Mouse (Mus musculus) hindbrain, embryonic 12.5 days (tissue): ENCODE measurements around the gene Hs3st3b1. TPM values are rescaled to one million over a fixed set of nuclear protein-coding genes. Genes with fewer than 3 reads are reported as not detected.

Experiments
- ATAC-seq: fragments of 200-750 bp; cut with Nextera tagmentation; 2 replicates; pipeline ENCODE4 v1.8.0; 2017; ENCODE audit warnings: moderate TSS enrichment; ENCODE audit not compliant: low FRiP score
- H3K27ac ChIP-seq: fragments of 300-500 bp; sonication (generic); 2 replicates; pipeline ENCODE4 v1.5.1; 2016; ENCODE audit warnings: mild to moderate bottlenecking
- H3K27me3 ChIP-seq: fragments of 300-500 bp; sonication (generic); 2 replicates; pipeline ENCODE4 v1.6.1; 2016; ENCODE audit warnings: mild to moderate bottlenecking
- H3K36me3 ChIP-seq: fragments of 300-500 bp; sonication (generic); 2 replicates; pipeline ENCODE4 v1.6.1; 2016; ENCODE audit warnings: mild to moderate bottlenecking
- H3K4me1 ChIP-seq: fragments of 300-500 bp; sonication (generic); 2 replicates; pipeline ENCODE4 v1.6.1; 2016
- H3K4me2 ChIP-seq: fragments of 300-500 bp; sonication (generic); replicated peaks from 2 replicates; pipeline ENCODE4 v1.6.1; 2016; ENCODE audit warnings: mild to moderate bottlenecking
- H3K4me3 ChIP-seq: fragments of 300-500 bp; sonication (generic); 2 replicates; pipeline ENCODE4 v1.5.1; 2016; ENCODE audit warnings: mild to moderate bottlenecking
- H3K9ac ChIP-seq: fragments of 300-500 bp; sonication (generic); 2 replicates; pipeline ENCODE4 v1.6.1; 2016; ENCODE audit warnings: mild to moderate bottlenecking, moderate library complexity
- H3K9me3 ChIP-seq: fragments of 300-500 bp; sonication (generic); replicated peaks from 2 replicates; pipeline ENCODE4 v1.6.1; 2016; ENCODE audit warnings: mild to moderate bottlenecking
- WGBS: fragments of 180-500 bp; shearing (Covaris S2); methylation state at CpG from one replicate; pipeline ENCODE4 v1.1.7; 2016; 5-methylcytosine and 5-hydroxymethylcytosine counted together
- polyA plus RNA-seq: library from polyadenylated mRNA; unstranded; fragments of >200 nt; fragmentation: Nextera tagmentation; extraction: Ambion mirVana; gene quantifications from 2 replicates; pipeline ENCODE4 v1.2.1, GENCODE M21; 2016

Gene Hs3st3b1
- polyA plus RNA-seq, 1 experiment from 2014 or later = 11.2 TPM

- peaks cover 49% of the 10 kb centered on the region for H3K4me1 ChIP-seq
- WGBS = under 1% methylated on average over 71 of the region's 80 CpGs
- H3K36me3 ChIP-seq = no peaks in the 10 kb centered on the region
- peak overlapping the region; percentile 67; the same call in 1 of the 2 replicates for H3K27ac ChIP-seq
- peak overlapping the region; percentile 87 for H3K4me2 ChIP-seq
- H3K4me3 ChIP-seq = peak overlapping the region; percentile 65
- H3K9me3 ChIP-seq = no peaks in the 10 kb centered on the region
- peak overlapping the region; percentile 80 for H3K9ac ChIP-seq
- H3K27me3 ChIP-seq = peaks cover 66% of the 10 kb centered on the region
- peak; percentile 11; the same call in 1 of the 2 replicates for ATAC-seq
Observed at GRCm38 (mm10) chr11:63921044-63921951, 792 bp downstream of the Hs3st3b1 start.

DNA sequence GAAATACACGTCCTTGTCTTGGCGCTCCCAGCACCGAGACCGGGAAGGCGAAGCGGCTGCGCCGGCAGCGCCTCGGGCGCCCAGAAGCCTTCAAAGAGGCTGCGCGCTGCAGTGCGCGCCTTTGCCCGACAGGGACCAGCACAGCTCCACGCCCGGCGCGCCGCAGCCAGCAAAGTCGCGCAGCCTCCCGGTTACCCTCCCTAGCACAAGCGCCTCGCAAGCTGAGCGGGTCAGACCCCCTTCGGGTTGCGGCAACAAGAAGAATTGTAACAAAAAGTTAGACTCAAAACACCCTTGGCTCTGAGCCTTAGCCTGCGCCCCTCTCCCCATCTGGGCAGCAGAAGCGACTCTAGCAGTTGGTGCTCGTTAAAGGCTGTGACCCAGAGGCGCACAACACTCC is 1.6 kb downstream of the Hs3st3b1 start:
- Histone ChIP-seq H3K27ac (peak overlapping the region; percentile 42; the same call in 1 of the 2 replicates), H3K9ac (peak overlapping the region; percentile 80), H3K27me3 (peaks cover 64% of the 10 kb centered on the region), H3K9me3 (no peaks in the 10 kb centered on the region), H3K4me2 (peak overlapping the region; percentile 87), H3K36me3 (no peaks in the 10 kb centered on the region), H3K4me3 (peak overlapping the region; percentile 65), H3K4me1 (peaks cover 49% of the 10 kb centered on the region)
- ATAC-seq = peak; percentile 51
- WGBS = under 1% methylated on average over 33 of the region's 33 CpGs

DNA sequence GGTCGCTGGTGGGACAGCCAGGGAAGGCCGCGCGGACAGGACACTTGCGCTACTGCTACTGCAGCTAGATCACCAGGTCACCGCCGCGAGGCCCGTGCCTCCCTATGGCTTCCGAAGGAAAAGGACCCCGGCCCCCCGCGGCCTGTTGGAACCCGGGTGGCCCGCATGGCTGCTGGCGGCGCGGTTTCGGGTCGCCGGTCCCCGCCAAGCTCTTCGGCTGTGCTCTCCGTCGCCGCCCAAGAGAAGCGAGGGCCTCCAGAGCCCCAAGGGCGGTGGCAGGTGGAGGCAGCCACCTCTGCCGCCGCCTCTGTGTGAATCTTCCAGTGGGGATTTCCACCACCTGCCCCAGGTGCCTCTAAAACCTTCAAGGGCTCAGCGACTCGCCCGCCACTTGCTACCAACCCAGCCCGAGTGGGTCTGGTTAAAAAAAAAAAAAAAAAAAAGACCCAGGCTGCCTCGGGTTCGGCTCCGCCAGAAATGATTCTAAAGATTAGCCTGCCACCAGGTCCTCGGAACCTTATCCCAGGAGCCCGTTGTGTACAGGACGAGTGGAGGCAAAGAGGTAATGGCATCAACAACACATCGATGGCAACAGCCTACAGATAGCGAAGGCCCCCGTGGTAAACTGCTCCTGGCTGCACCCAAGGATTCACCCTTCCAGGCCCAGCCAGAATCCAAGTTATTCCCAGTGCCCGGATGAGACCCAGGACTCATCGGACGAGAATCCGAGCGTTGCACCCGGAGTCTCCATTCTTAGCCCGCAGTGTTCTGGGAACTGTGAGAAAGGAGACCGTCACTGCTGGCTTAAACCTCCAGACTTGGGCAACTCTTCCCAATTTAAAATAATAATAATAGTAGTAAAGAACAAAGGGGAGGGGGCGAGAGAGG is 2.6 kb downstream of the Hs3st3b1 start:
- Histone ChIP-seq H3K27me3 (peaks cover 56% of the 10 kb centered on the region), H3K9me3 (no peaks in the 10 kb centered on the region), H3K4me2 (peak overlapping the region; percentile 87), H3K4me1 (peaks cover 43% of the 10 kb centered on the region), H3K4me3 (peak overlapping the region; percentile 65), H3K36me3 (no peaks in the 10 kb centered on the region), H3K9ac (peak overlapping the region; percentile 80), H3K27ac (no peak overlapping the region)
- ATAC-seq = no peak
- WGBS = 2% methylated on average over 52 of the region's 52 CpGs

DNA sequence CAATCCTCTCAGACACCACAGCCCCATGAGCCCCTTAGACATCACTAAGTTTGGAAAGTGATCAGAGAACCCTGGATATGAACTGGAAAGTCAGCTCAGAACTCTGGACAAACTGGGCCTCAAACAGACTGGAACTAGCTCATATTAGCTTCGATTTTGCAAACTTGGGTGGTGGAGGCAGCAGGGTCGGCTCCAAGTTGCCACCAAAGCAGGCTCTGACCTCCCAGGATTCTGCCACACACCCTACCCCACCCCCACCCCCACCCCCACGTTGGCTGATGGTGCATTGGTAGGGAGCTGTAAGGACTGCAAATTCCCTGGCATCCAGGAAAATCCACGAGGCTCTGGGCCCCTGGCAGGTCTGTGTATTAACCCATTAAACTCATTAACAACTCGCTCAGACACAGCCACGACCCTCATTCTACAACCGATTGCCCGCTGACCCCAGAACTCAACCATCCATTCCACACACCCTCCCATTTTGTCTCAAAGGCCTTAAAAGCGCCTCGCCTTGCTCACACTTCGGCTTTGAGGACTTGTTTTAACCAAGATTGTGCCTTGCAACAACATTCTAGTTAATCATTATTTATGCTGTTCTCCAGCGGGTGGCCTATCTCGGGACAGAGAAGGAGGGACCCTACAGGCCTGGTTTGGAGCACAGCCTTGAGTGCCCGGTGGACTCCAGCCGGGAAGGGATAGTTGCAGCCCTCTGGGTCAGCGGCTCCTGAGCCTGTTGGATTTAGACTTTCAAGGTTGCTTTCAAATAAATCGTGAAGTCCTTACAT is 3.6 kb downstream of the Hs3st3b1 start:
- WGBS = 6% methylated on average over 17 of the region's 17 CpGs
- H3K36me3 ChIP-seq = no peaks in the 10 kb centered on the region
- H3K9me3 ChIP-seq = no peaks in the 10 kb centered on the region
- H3K4me2 ChIP-seq = peak overlapping the region; percentile 87
- peaks cover 47% of the 10 kb centered on the region for H3K27me3 ChIP-seq
- H3K4me3 ChIP-seq = peak overlapping the region; percentile 65
- H3K9ac ChIP-seq = peak overlapping the region; percentile 80; the same call in 1 of the 2 replicates
- ATAC-seq = no peak
- peaks cover 44% of the 10 kb centered on the region for H3K4me1 ChIP-seq
- no peak overlapping the region for H3K27ac ChIP-seq

GRCm38 (mm10) chr11:63917561-63917960 is 4.5 kb downstream of the Hs3st3b1 start:
- no peaks in the 10 kb centered on the region for H3K36me3 ChIP-seq
- no peaks in the 10 kb centered on the region for H3K9me3 ChIP-seq
- peaks cover 35% of the 10 kb centered on the region for H3K4me1 ChIP-seq
- H3K27me3 ChIP-seq = peaks cover 38% of the 10 kb centered on the region
- no peak overlapping the region for H3K9ac ChIP-seq
- ATAC-seq = no peak
- no peak overlapping the region for H3K27ac ChIP-seq
- peak overlapping the region; percentile 87 for H3K4me2 ChIP-seq
- 21% methylated on average over 6 of the region's 6 CpGs for WGBS
- H3K4me3 ChIP-seq = peak overlapping the region; percentile 65

- 3% methylated on average over 20 of the region's 20 CpGs for WGBS
- peaks cover 37% of the 10 kb centered on the region for H3K27me3 ChIP-seq
- H3K4me1 ChIP-seq = peaks cover 31% of the 10 kb centered on the region
Observed at GRCm38 (mm10) chr11:63914388-63914787, 7.7 kb downstream of the Hs3st3b1 start.

DNA sequence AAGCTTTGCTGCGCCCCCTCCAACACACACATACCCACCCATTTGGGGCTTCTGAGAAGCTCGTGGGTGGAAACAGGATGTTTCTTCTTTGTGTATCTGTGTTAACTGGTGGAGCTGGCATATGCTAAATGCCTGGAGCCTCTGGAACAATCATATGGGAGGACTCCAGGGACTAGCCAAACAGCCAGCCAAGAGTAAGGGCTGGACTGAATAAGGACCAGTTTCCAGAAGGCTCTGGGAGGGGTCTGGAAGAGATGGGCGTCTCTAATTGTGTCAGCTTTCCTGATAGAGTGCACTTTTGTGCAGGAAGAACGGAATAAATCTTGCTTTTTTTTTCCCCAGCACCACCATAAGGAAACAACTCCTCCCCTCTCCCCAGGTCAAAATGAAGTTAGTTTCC is 8.2 kb downstream of the Hs3st3b1 start:
- H3K27me3 ChIP-seq = peaks cover 37% of the 10 kb centered on the region
- no peak overlapping the region for H3K9ac ChIP-seq
- H3K36me3 ChIP-seq = no peaks in the 10 kb centered on the region
- H3K4me3 ChIP-seq = peak overlapping the region; percentile 33
- peaks cover 31% of the 10 kb centered on the region for H3K4me1 ChIP-seq
- peak; percentile 52 for ATAC-seq
- peak overlapping the region; percentile 30; the same call in 1 of the 2 replicates for H3K27ac ChIP-seq
- H3K4me2 ChIP-seq = peak overlapping the region; percentile 63
- H3K9me3 ChIP-seq = no peaks in the 10 kb centered on the region
- 28% methylated on average over 4 of the region's 4 CpGs for WGBS

More at GRCm38 (mm10) chr11:63914388-63914787, 7.7 kb downstream of the Hs3st3b1 start:
- Histone ChIP-seq H3K27ac (peak overlapping the region; percentile 30; the same call in 1 of the 2 replicates), H3K4me2 (peak overlapping the region; percentile 63), H3K9ac (0 out of 2 replicates have a peak overlapping the region, but pooled peaks have one; percentile 13), H3K4me3 (peak overlapping the region; percentile 33), H3K36me3 (no peaks in the 10 kb centered on the region), H3K9me3 (no peaks in the 10 kb centered on the region)
- peak; percentile 87 for ATAC-seq

DNA sequence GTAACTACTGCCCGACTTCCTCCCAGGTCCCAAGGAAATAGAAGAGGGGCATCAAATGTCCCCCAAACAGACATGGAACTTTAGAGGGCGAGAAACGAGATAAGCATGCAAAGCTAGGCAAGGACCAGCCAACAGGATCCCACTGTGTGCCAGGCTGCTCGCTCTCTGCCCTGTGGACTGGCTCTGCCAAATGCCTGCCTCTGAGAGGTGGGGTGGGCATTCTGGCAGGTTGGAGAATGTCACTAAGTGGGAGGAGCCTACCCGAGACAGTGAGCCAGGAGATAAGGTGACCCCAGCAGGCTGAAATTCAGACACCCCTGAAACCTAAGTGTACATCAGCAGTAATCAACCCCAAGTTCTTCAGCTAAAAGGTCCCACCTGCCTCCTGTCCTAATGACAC is 11.1 kb downstream of the Hs3st3b1 start:
- WGBS = 64% methylated on average over 5 of the region's 5 CpGs
- Histone ChIP-seq H3K27me3 (peaks cover 17% of the 10 kb centered on the region), H3K36me3 (no peaks in the 10 kb centered on the region), H3K4me3 (no peak overlapping the region), H3K27ac (no peak overlapping the region), H3K4me2 (no peak overlapping the region), H3K4me1 (peaks cover 27% of the 10 kb centered on the region), H3K9me3 (no peaks in the 10 kb centered on the region), H3K9ac (no peak overlapping the region)
- ATAC-seq = no peak

GRCm38 (mm10) chr11:63909961-63910360 is 12.1 kb downstream of the Hs3st3b1 start:
- peaks cover 10% of the 10 kb centered on the region for H3K27me3 ChIP-seq
- no peaks in the 10 kb centered on the region for H3K36me3 ChIP-seq
- H3K4me1 ChIP-seq = peaks cover 36% of the 10 kb centered on the region
- ATAC-seq = no peak
- H3K27ac ChIP-seq = no peak overlapping the region
- H3K9me3 ChIP-seq = no peaks in the 10 kb centered on the region
- no peak overlapping the region for H3K9ac ChIP-seq
- 90% methylated on average over 4 of the region's 4 CpGs for WGBS
- no peak overlapping the region for H3K4me3 ChIP-seq
- no peak overlapping the region for H3K4me2 ChIP-seq

DNA sequence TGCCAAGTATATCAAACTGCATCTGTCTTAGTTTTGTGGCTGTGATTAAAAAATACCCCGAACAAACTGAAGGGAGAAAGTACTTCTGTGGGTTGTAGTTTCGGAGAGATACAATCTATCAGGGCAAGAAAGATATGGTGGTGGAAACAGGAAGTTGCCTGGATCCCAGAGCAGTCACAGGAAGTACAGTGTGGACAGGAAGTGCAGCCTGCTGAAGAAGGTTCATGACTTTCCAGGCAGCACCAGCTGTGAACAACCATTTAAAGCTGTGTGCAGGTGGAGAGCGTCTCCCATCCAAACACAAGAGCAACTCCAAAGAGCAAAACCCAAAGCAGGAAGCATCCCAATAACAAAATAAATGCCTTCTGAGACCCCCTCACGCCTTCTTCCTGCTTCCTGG is 13.6 kb downstream of the Hs3st3b1 start:
- no peak overlapping the region for H3K27ac ChIP-seq
- no peak for ATAC-seq
- H3K4me3 ChIP-seq = no peak overlapping the region
- H3K36me3 ChIP-seq = no peaks in the 10 kb centered on the region; the same call in 1 of the 2 replicates
- no peaks in the 10 kb centered on the region for H3K9me3 ChIP-seq
- peaks cover 36% of the 10 kb centered on the region for H3K4me1 ChIP-seq
- H3K27me3 ChIP-seq = peaks cover 10% of the 10 kb centered on the region
- 86% methylated on average over 4 of the region's 4 CpGs for WGBS
- H3K4me2 ChIP-seq = no peak overlapping the region
- no peak overlapping the region for H3K9ac ChIP-seq

DNA sequence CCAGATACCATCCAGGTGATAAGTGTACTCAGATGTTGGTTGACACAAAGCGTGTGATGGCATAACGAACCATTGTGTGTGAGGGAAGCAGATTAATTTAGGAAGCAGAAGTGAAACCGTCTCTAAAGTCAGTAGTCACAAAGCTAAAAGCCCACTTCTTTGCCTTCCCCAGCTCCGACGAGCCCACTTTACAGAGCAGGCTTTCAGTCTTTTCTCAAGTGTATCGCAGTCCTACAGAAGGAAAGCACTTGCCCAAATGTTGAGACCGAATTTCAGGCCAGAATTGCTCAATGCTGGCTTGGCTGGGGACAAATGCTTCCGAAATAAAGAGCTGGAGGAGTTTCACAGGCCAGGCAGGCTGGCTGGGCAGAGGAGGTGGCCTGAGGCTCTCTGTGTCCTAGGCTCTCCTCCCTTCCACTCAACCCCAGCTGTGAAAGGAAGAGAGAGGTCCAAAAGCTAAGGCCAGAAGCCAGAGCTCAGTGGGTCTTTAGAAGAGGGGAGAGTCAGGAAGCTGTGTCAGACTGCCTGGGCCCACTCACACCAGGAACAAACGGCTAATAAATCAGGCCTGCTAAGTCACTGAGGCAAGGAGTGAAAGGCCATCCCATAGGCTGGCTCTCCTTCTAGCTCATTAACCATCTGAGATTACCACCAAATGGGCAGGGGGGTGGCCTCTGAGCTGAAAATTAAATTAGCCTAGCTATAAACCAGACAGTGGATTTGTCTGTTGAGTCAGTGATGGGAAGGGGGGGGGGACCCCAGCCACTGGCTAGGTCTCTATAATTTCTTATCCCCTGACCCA is 15.3 kb downstream of the Hs3st3b1 start:
- Histone ChIP-seq H3K4me3 (no peak overlapping the region), H3K36me3 (no peaks in the 10 kb centered on the region; the same call in 1 of the 2 replicates), H3K4me2 (no peak overlapping the region), H3K27me3 (peaks cover 10% of the 10 kb centered on the region), H3K9ac (no peak overlapping the region), H3K4me1 (peaks cover 34% of the 10 kb centered on the region), H3K9me3 (no peaks in the 10 kb centered on the region), H3K27ac (0 out of 2 replicates have a peak overlapping the region, but pooled peaks have one; percentile 5)
- ATAC-seq = no peak
- 75% methylated on average over 9 of the region's 9 CpGs for WGBS
